ENCODE assay signal across 8 mouse cellular contexts in the genomic region with DNA sequence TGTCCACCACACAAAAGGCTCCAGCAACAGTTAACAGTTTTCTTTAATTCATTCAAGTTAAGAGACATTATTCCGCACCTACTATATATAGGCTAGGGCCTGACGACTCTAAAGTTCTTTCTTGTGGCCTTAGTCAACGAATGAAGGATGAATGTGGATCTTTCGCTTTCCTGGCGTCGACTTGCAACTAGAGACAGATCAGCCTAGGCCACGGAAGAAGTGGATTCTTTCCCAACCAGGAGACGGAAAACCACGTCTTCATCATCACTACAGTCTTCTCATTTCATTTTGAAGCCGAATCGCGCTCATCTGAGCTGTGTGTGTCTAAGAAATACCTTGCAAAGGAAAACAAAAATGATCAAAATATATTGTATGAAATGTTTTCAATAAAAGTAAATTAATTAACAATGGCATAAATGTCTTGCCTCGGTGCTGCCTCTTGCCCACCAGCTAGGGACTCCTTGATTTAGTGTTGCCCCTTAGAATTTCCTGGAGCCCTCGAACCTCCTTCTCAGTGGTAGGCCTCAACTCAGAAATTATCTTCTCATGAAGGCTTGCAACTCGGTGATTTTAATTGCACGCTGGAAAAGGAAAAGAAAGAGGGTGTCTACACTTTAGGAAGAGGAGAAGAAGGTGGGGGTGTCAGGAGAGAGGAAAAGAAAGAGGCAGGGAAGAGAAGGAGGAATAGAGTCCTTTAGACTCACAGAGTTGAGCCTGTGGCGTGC. TPM values are rescaled to one million over a fixed set of nuclear protein-coding genes. Genes with fewer than 3 reads are reported as not detected.
A peak's percentile ranks its signal among the peaks of the same experiment; 100 is the strongest.
DNase-seq lines count a peak whose midpoint lies in the region; ATAC-seq and TF ChIP-seq lines count a peak whose summit lies in the region.

No protein-coding gene starts in this region.

- H3K9me3 ChIP-seq in kidney, embryonic 14.5 days (ENCODE audit: control insufficient read depth, low read length), result no peaks in the 10 kb centered on the region
- H3K9me3 ChIP-seq in embryonic facial prominence, embryonic 12.5 days, result no peaks in the 10 kb centered on the region
- H3K9me3 ChIP-seq in hindbrain, postnatal 0 days (ENCODE audit: low read length), result no peaks in the 10 kb centered on the region
- H3K9me3 ChIP-seq in midbrain, embryonic 16.5 days (replicated peaks; ENCODE audit: control insufficient read depth, low read length, poor library complexity, severe bottlenecking), result no peaks in the 10 kb centered on the region

- no peak for TF ChIP-seq CTCF in hindbrain, postnatal 0 days (IDR thresholded peaks at IDR 0.05; ENCODE audit: low read depth)

- H3K4me1 ChIP-seq in kidney, embryonic 14.5 days (ENCODE audit: control insufficient read depth, insufficient read depth, low read length), result 0 out of 2 replicates have a peak, but pooled peaks cover 6% of the 10 kb centered on the region
- H3K4me1 ChIP-seq in embryonic facial prominence, embryonic 12.5 days, result peaks cover 6% of the 10 kb centered on the region; the same call in 1 of the 2 replicates
- no peaks in the 10 kb centered on the region for H3K4me1 ChIP-seq in hindbrain, postnatal 0 days (ENCODE audit: insufficient read depth, low read length)
- H3K4me1 ChIP-seq in midbrain, embryonic 16.5 days (ENCODE audit: control insufficient read depth, insufficient read depth, low read length), result peaks cover 12% of the 10 kb centered on the region

- no peaks in the 10 kb centered on the region for H3K36me3 ChIP-seq in kidney, embryonic 14.5 days (ENCODE audit: control insufficient read depth, insufficient read depth, low read length)
- no peaks in the 10 kb centered on the region for H3K36me3 ChIP-seq in embryonic facial prominence, embryonic 12.5 days
- H3K36me3 ChIP-seq in hindbrain, postnatal 0 days (ENCODE audit: insufficient read depth, low read length), result no peaks in the 10 kb centered on the region
- H3K36me3 ChIP-seq in midbrain, embryonic 16.5 days (ENCODE audit: control insufficient read depth, insufficient read depth, low read length), result no peaks in the 10 kb centered on the region

- no peak overlapping the region for H3K27ac ChIP-seq in kidney, embryonic 14.5 days (ENCODE audit: low read depth, low read length)
- 0 out of 2 replicates have a peak overlapping the region, but pooled peaks have one; percentile 23 for H3K27ac ChIP-seq in embryonic facial prominence, embryonic 12.5 days
- no peak overlapping the region for H3K27ac ChIP-seq in hindbrain, postnatal 0 days
- H3K27ac ChIP-seq in midbrain, embryonic 16.5 days (ENCODE audit: low read length), result no peak overlapping the region; the same call in 1 of the 2 replicates

- DNase-seq in kidney, adult 18-20 months, result no peak
- no peak for DNase-seq in hindbrain, postnatal 0 days (ENCODE audit: low spot score)
- DNase-seq in thymus, postnatal 14 days, result no peak
- DNase-seq in gastrocnemius, postnatal 10 days, result no peak
- no peak for DNase-seq in urinary bladder, adult 2 months (ENCODE audit: low spot score)

- no peaks in the 10 kb centered on the region for H3K27me3 ChIP-seq in kidney, embryonic 14.5 days (ENCODE audit: control insufficient read depth, insufficient read depth, low read length)
- H3K27me3 ChIP-seq in embryonic facial prominence, embryonic 12.5 days, result no peaks in the 10 kb centered on the region
- H3K27me3 ChIP-seq in hindbrain, postnatal 0 days (ENCODE audit: insufficient read depth, low read length), result no peaks in the 10 kb centered on the region
- H3K27me3 ChIP-seq in midbrain, embryonic 16.5 days (ENCODE audit: control insufficient read depth, insufficient read depth, low read depth, low read length), result no peaks in the 10 kb centered on the region

- H3K9ac ChIP-seq in kidney, embryonic 14.5 days (ENCODE audit: low read depth, low read length), result no peak overlapping the region; the same call in 1 of the 2 replicates
- H3K9ac ChIP-seq in embryonic facial prominence, embryonic 12.5 days, result peak overlapping the region; percentile 40; the same call in 1 of the 2 replicates
- no peak overlapping the region for H3K9ac ChIP-seq in hindbrain, postnatal 0 days (replicated peaks; ENCODE audit: low read length)
- H3K9ac ChIP-seq in midbrain, embryonic 16.5 days (ENCODE audit: low read depth, low read length), result peak overlapping the region; percentile 59

- peak overlapping the region; percentile 64 for H3K4me3 ChIP-seq in kidney, embryonic 14.5 days (ENCODE audit: low read length)
- H3K4me3 ChIP-seq in embryonic facial prominence, embryonic 12.5 days, result peak overlapping the region; percentile 62
- peak overlapping the region; percentile 64 for H3K4me3 ChIP-seq in hindbrain, postnatal 0 days (ENCODE audit: low read length)
- peak overlapping the region; percentile 62 for H3K4me3 ChIP-seq in midbrain, embryonic 16.5 days (ENCODE audit: low read depth, low read length)

- H3K4me2 ChIP-seq in kidney, embryonic 14.5 days (replicated peaks; ENCODE audit: low read depth, low read length), result peak overlapping the region; percentile 66
- H3K4me2 ChIP-seq in embryonic facial prominence, embryonic 12.5 days (replicated peaks), result peak overlapping the region; percentile 86
- peak overlapping the region; percentile 65 for H3K4me2 ChIP-seq in hindbrain, postnatal 0 days (ENCODE audit: low read depth, low read length)
- peak overlapping the region; percentile 98 for H3K4me2 ChIP-seq in midbrain, embryonic 16.5 days (ENCODE audit: low read length)

- ATAC-seq in kidney, embryonic 14.5 days (ENCODE audit: low FRiP score, low TSS enrichment), result no peak
- no peak for ATAC-seq in embryonic facial prominence, embryonic 12.5 days (ENCODE audit: insufficient number of reproducible peaks, insufficient read depth, low FRiP score, low TSS enrichment)
- no peak for ATAC-seq in hindbrain, postnatal 0 days
- ATAC-seq in midbrain, embryonic 16.5 days, result no peak

- WGBS in kidney, embryonic 14.5 days, result 41% methylated on average over 17 of the region's 17 CpGs
- WGBS in embryonic facial prominence, embryonic 12.5 days, result 36% methylated on average over 17 of the region's 17 CpGs
- 38% methylated on average over 17 of the region's 17 CpGs for WGBS in hindbrain, postnatal 0 days
- WGBS in midbrain, embryonic 16.5 days, result 36% methylated on average over 17 of the region's 17 CpGs

RNA-seq across cellular contexts. Expression of a gene that starts 8.7 kb away (rescaled TPM):
- polyA plus RNA-seq in kidney, embryonic 14.5 days (2014; fragmentation: Nextera tagmentation; extraction: Ambion mirVana), result 145 and 164 TPM in 2 replicates
- polyA plus RNA-seq in embryonic facial prominence, embryonic 12.5 days (2016; fragmentation: Nextera tagmentation; extraction: Ambion mirVana), result 167 and 170 TPM in 2 replicates
- 84.9 and 107 TPM in 2 replicates for total RNA-seq in hindbrain, postnatal 0 days (2014; rRNA removed)
- 68.3 and 69.1 TPM in 2 replicates for polyA plus RNA-seq in hindbrain, postnatal 0 days (2015; fragmentation: Nextera tagmentation; extraction: Ambion mirVana)
- 70.6 and 73.6 TPM in 2 replicates for polyA plus RNA-seq in midbrain, embryonic 16.5 days (2015; fragmentation: Nextera tagmentation; extraction: Ambion mirVana)
- 10 to 100 TPM; 27.9 to 36.8 TPM for total RNA-seq in gastrocnemius, postnatal 10 days (2021)
- 40.5 and 48.2 TPM in 2 replicates for polyA plus RNA-seq in urinary bladder, adult 2 months (2012; rRNA removed)

RNA-seq across cellular contexts. Expression of a gene that starts 24.9 kb away (rescaled TPM):
- not detected in 2 replicates for polyA plus RNA-seq in kidney, embryonic 14.5 days (2014; fragmentation: Nextera tagmentation; extraction: Ambion mirVana)
- not detected in 2 replicates for polyA plus RNA-seq in embryonic facial prominence, embryonic 12.5 days (2016; fragmentation: Nextera tagmentation; extraction: Ambion mirVana)
- not detected in 2 replicates for total RNA-seq in hindbrain, postnatal 0 days (2014; rRNA removed)
- polyA plus RNA-seq in hindbrain, postnatal 0 days (2015; fragmentation: Nextera tagmentation; extraction: Ambion mirVana), result not detected in 2 replicates
- polyA plus RNA-seq in midbrain, embryonic 16.5 days (2015; fragmentation: Nextera tagmentation; extraction: Ambion mirVana), result not detected in 2 replicates
- total RNA-seq in gastrocnemius, postnatal 10 days (2021), result not detected
- polyA plus RNA-seq in urinary bladder, adult 2 months (2012; rRNA removed), result not detected in 2 replicates

RNA-seq across cellular contexts. Expression of a gene that starts 41.2 kb away (rescaled TPM):
- not detected in 2 replicates for polyA plus RNA-seq in kidney, embryonic 14.5 days (2014; fragmentation: Nextera tagmentation; extraction: Ambion mirVana)
- not detected in 2 replicates for polyA plus RNA-seq in embryonic facial prominence, embryonic 12.5 days (2016; fragmentation: Nextera tagmentation; extraction: Ambion mirVana)
- total RNA-seq in hindbrain, postnatal 0 days (2014; rRNA removed), result not detected in 2 replicates
- polyA plus RNA-seq in hindbrain, postnatal 0 days (2015; fragmentation: Nextera tagmentation; extraction: Ambion mirVana), result not detected in 2 replicates
- not detected in 2 replicates for polyA plus RNA-seq in midbrain, embryonic 16.5 days (2015; fragmentation: Nextera tagmentation; extraction: Ambion mirVana)
- not detected for total RNA-seq in gastrocnemius, postnatal 10 days (2021)
- not detected in 2 replicates for polyA plus RNA-seq in urinary bladder, adult 2 months (2012; rRNA removed)

RNA-seq across cellular contexts. Expression of a gene that starts 59.3 kb away (rescaled TPM):
- polyA plus RNA-seq in kidney, embryonic 14.5 days (2014; fragmentation: Nextera tagmentation; extraction: Ambion mirVana), result 0.06 TPM in 1 of 2 replicates, not detected in the other
- polyA plus RNA-seq in embryonic facial prominence, embryonic 12.5 days (2016; fragmentation: Nextera tagmentation; extraction: Ambion mirVana), result 0.04 TPM in 1 of 2 replicates, not detected in the other
- not detected in 2 replicates for total RNA-seq in hindbrain, postnatal 0 days (2014; rRNA removed)
- polyA plus RNA-seq in hindbrain, postnatal 0 days (2015; fragmentation: Nextera tagmentation; extraction: Ambion mirVana), result 0.06 TPM in 1 of 2 replicates, not detected in the other
- polyA plus RNA-seq in midbrain, embryonic 16.5 days (2015; fragmentation: Nextera tagmentation; extraction: Ambion mirVana), result 0.05 TPM in 1 of 2 replicates, not detected in the other
- total RNA-seq in gastrocnemius, postnatal 10 days (2021), result not detected
- polyA plus RNA-seq in urinary bladder, adult 2 months (2012; rRNA removed), result not detected in 2 replicates

Comparison
In these comparisons a context has a peak if more than half of its experiments do, and no peak if none do; other contexts are left out.
1. H3K9ac ChIP-seq: peak in embryonic facial prominence, embryonic 12.5 days (single experiment) and midbrain, embryonic 16.5 days (single experiment); none in kidney, embryonic 14.5 days (single experiment) and hindbrain, postnatal 0 days (single experiment).
2. Peak in every context shown above with its lines, with median percentiles within 50 percentile points of each other: H3K4me2 ChIP-seq and H3K4me3 ChIP-seq.